Mouse (Mus musculus) E14TG2a.4 (cell line): ENCODE data around the gene Soga1.

Experiments
- CTCF ChIP-seq: conservative IDR thresholded peaks from 2 replicates; pipeline ENCODE4 v1.5.1; 2014; ENCODE audit warnings: low read length
- NANOG ChIP-seq: IDR thresholded peaks from 2 replicates; pipeline ENCODE4 v1.6.1; 2014; ENCODE audit warnings: borderline replicate concordance, low read length, mixed read lengths
- POU5F1 ChIP-seq: IDR thresholded peaks from 2 replicates; pipeline ENCODE4 v1.6.1; 2014; ENCODE audit warnings: low read length, borderline replicate concordance

GRCm38 (mm10) chr2:157101650-157102049 is 22.6 kb upstream of the Soga1 start:
- TF ChIP-seq CTCF (no peak), POU5F1 (no peak), NANOG (no peak)
